Mouse (Mus musculus): ENCODE data around the gene Smarcc1.

DNA sequence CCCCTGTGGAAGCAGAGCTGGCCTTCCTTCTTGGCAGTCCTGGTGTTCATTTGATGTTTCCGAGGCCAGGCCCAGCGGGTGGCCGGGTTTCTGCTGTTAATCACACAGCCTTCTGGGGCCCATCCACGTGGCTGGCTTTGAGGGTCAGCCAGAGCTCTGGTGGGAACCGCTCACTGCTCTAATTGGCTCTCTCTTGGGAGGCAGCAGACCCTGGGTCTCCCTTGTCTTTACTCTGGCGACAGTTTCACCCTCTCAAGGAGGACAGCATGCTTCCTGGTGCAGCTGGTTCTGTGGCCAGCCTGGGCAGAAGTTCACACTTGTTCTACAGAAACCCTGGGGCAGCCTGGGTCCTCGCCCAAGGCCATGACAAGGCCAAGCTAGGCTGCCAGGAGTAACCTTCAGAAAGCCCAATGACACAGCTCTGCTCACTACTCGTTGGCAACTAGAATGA lies 159.9 kb downstream of the Smarcc1 start:
- TF ChIP-seq CTCF (conservative IDR thresholded peaks at IDR 0.05 in 1 of 2, IDR thresholded peaks at IDR 0.05 in 1 of 2; ENCODE audit: low read depth in 2 of 2, low read length in 2 of 2) (no peak), EP300 (IDR thresholded peaks at IDR 0.05; ENCODE audit: low read length) (no peak), POLR2A (IDR thresholded peaks at IDR 0.05; ENCODE audit: low read depth, low read length) (no peak), TBP (conservative IDR thresholded peaks at IDR 0.05; ENCODE audit: low read depth, low read length) (no peak), KAT2A (IDR thresholded peaks at IDR 0.05; ENCODE audit: insufficient replicate concordance, low read length) (no peak)
